Mouse (Mus musculus): Measurements from ENCODE around the gene Birc7.

The Birc7 gene

DNA sequence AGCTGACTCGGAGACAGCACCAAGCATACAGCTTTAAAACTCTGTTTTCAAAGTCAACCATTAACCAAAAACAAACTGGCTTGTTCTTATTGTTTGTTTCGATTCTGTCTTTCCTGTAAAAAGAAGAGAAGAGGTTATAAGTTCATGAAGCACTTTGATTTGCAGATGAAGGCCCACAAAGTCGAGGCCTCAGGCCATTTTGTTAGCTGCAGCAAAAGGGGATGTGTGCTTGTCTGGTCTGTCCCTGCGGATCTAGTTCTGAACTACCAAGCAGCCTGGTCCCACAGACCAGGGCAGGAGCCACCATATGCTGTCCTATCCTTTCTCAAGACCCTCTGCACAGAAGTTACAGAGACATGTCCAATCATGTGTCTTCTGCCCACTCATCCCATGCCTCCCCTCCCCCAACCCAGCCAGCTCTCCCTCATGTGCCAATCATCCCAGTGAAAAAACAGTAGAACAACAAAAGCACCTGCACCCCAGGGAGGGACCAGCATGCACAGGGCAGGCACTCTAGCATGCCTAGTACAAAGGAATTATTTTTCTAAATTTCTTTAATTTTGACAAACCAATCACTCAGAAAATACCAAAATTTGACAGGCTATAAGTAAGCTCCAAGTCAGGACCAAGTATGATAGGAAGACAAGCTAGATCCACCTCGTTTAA is 23.1 kb upstream of the Birc7 start:
- DNase-seq (ENCODE audit: low read depth) = no peak

DNA sequence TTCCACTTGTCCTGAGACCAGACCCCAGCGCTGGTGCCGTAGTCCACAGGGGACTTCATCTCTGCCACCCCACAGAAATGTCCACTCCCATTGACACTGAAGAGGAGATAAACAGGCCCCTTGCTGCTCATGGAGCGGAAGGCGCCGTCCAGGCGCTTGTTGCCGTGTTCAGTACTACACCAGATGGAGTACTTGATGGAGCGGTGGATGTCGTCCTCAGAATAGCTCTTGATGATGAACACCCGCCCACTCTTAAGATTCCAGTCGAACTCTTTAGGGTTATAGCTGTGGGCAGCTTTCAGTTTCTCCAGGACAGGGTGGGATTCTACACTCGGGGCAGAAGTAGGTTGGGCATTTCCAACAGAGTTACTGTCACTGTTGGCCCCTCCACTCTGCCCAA is 17.9 kb upstream of the Birc7 start:
- no peak for DNase-seq (ENCODE audit: low read depth)

DNA sequence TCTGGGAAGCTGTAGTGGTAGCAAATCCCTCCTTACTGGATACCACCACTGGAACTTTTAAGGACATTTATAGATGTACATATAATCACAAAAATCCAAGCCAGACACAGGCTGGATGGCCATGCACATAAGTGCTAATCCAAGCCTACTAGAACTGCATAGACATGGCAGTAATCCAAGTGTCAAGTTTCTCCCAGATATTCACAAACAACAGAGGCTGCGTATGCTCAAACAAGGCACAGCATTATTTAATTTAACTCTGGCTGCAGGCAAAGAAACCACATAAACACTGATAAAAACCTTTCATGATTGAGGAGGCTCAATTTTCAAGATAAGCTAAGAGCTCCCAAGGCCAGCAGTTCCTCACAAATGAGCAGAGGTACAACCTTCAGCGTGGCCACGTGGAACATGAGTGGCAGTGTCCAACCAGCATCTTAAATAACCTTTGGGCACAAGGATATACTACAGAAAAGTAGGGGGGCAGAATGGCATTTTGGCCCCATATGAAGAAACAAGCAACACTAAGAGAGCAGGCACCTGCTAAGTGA is 12.9 kb upstream of the Birc7 start:
- no peak for DNase-seq (ENCODE audit: low read depth)

DNA sequence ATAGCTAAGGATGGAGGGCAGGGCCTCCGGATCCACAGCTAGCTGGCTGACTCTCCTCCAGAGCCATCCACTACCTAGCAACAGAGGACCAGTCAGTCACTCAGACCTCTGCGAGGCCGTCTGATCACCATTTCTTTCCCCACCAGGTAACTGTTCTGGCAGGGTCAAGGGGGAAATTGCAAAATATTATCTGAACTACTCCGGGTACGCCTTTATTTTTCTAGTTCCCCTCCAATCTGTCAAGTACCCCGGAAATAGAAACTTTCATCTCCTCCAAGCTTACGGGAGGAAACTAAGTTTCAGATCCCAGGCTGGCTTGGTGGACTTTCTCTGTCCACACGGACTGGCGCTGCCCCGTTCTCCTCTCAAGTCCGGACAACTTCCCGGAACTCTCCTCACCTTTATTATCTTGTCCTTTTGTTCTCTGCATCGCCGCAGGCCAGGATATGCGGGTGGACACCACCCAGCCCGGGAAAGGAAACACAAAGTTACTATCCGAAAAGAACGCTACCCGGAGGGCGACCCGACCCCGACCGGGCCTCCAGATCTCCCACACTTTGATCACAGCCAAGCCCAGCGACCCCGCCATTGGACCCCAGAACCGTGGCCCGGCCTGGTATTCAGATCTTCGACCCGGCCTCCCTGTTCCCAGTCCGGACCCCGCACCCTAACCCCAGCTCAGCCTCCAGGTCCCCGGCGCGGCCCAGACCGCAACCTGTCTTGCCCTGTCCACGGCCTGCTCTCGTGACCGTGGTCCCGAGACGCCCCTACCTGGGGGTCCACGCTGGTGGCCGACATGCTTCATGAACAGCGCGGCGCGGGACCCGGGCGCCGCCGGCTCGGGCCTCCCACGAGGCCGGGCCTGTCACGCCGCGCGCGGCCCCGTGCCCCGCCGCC is 8.7 kb upstream of the Birc7 start:
- no peak for DNase-seq (ENCODE audit: low read depth)

DNA sequence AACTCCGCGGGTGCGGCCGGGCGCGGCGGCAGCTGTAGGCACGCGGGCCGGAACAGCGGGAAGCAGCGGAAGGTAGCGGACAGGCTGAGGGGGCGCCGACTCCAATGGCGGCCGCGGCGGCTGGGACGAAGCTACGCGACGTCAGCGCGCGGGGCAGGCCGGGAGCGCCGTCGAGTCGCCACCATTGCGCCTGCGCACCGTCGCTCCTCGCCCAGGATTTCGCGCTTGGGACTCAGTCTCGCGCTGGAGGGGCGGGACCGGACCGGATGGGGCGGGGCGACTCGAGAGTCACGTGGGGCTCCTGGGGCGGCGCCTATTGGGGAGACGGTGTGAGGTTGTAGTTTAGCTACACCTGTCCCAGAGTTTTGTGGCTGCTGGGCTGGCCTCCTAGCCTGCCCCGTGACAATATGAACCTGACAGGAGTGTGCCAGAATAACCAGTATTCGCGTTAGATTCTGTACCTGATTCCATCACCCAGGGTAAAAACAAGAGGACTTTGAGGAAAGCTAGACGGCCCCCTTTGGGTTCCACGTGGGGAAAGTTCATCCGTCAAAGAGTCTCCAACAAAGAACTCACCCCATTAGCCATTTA is 7.9 kb upstream of the Birc7 start, which contains the start of gene Ythdf1:
Gene Ythdf1 (minus strand): TSS at position 140 of the 591 bp plus-strand sequence.
- peak; percentile 98 for DNase-seq (ENCODE audit: low read depth)

DNA sequence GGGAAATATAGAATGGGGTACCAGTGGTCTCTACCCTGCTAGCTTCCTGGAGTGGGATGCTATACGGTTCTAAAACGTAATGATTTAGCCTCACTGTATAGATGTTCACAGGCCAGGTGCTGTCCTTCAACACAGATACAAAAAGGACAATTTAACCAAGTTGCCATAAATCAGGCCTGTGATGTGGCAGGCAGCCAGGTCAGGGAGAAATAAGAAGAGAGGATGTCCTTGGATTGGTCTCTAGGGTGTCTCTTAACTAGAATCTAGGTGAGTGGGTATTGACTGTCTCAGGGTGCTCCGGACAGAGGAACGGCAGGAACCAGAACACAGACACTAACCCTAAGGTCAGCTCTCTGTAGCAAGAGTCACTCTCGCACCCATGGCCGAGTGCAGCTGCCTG is 6.1 kb upstream of the Birc7 start:
- DNase-seq (ENCODE audit: low read depth) = no peak

DNA sequence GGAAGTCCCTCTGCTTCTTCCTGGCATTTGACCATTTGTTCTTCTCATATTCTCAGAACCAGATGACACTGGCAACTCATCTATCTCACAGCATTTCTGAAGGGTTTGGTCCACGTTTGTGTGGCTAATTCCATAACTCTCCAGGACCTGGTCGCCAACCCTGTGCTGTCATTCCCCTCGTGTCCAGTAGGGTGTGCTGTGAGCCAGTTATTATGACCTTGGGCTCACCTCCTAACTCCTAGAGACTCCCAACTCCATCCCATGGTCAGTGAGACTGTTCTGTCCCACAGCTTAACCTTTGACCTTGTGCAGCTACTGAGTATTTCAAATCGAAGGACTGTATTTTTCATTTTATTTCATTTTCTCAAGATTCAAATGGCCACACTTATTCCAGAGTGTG is 3.6 kb upstream of the Birc7 start:
- peak; percentile 82 for DNase-seq (ENCODE audit: low read depth)

DNA sequence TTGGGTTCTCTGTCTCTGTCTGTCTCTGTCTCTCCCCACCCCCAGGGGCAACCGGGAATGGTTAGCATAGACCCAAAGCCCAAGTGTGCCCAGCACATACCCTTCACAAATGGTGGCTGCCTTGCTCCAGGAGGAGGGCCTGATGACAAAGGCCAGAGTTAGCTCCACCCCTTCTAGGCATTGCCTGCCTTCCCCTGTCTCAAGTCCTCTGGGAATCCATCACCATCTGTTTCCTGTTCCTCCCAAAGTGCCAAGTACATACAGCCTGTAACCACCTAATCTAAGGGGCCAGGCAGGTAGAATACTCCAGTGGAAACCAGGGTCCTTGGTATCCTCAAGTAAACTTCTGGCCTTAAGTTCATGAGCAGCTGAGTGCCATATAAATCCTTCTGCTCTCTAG is 3.6 kb downstream of the Birc7 start:
- no peak for DNase-seq (ENCODE audit: low read depth)

DNA sequence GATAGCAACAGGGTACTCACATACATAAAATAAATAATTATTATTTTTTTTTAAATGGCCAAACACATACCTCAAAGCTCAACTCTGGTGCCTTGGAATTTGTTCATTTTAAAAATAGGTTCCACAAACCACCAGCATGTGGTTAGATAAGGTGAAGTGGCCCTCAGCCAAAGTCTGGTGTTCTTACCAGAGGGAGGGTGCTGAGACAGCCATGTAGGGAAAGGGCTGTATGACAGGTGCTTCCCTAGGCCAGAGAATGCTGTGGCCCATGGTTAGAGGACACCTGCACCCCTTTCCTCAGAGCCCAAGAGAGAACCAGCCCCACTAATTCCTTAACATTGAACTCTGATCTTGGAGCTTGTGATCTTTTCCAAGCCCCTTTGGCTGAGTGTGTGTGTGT is 11.4 kb downstream of the Birc7 start:
- DNase-seq (ENCODE audit: low read depth) = no peak

DNA sequence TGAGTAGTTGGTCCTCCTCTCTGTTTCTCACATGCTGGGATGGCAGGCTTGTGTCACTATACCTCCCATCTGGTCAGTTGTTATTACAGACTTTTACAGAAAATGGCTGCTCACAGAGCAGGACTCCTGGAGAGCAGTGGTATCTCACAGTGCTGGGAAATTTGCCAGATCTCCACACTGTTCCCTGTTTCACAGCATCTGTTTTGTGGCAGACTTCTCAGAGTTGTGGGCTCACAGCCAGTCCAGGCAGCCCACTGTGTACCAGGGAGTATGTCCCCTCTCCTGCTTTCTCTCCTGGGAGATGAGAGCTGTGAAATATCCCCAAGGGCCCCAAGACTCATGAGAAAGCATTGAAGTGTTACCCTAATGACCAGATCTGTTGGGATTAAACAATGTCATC is 13.0 kb downstream of the Birc7 start:
- DNase-seq (ENCODE audit: low read depth) = no peak

DNA sequence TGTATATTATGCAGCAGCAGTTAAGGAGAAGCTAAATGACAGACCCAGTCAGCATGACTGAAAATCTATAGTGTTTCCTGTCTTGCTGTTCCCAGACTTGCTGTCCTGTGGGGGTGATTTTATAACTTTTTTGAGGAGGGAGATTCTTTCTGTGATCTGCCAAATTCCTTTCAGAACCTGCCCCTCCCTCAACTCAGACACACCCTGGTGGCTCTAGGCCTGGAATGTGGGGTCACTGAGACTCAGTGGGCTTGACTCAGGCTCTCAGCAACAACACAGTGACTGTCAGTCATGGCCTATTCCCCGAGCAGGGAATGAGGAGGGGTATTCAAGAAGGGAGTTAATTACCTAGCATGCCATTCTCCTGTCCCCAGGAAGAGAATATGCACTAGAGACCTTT is 21.1 kb downstream of the Birc7 start:
- no peak for DNase-seq (ENCODE audit: low read depth)

DNA sequence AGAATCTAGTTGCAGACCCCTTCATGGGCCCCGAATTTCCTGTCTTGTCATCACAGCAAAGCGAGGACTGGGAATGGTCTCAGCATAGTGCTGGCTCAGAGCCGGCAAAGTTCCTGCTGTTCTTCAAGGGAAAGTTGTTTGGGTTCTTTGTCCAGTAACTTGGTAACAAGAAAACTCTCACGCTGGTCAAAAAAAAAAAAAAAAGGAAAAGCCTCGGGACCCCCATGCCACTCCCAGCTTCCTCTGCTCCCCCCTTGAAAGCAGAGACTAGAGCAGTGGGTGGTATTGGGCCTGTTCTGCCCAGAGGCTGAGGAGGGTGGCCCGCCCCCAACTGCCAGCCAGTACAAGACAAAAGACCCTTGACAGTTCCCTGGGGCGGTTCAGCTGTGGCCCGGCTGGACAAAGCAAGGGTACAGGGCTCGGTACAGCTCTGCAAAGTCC is 23.9 kb downstream of the Birc7 start:
- DNase-seq (ENCODE audit: low read depth) = no peak

DNA sequence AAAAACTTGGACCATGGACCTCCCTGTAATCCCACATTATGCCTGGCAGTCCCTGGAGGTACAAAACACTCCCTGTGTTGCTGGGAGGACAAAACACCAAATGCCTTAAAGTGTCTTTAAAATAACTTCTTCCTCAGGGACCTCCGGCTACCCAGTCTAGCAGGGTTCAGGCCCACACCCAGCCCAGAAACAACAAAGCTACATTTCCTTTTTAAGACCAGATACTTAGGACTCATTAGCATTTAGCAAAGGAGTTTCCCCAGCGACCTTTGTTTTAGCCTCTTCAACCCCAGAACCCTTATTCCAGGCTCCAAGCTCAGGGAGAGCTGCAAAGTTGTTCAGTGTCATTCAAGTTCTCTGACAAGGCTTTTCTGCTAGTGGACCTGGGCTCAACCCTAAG is 24.8 kb downstream of the Birc7 start:
- no peak for DNase-seq (ENCODE audit: low read depth)

DNA sequence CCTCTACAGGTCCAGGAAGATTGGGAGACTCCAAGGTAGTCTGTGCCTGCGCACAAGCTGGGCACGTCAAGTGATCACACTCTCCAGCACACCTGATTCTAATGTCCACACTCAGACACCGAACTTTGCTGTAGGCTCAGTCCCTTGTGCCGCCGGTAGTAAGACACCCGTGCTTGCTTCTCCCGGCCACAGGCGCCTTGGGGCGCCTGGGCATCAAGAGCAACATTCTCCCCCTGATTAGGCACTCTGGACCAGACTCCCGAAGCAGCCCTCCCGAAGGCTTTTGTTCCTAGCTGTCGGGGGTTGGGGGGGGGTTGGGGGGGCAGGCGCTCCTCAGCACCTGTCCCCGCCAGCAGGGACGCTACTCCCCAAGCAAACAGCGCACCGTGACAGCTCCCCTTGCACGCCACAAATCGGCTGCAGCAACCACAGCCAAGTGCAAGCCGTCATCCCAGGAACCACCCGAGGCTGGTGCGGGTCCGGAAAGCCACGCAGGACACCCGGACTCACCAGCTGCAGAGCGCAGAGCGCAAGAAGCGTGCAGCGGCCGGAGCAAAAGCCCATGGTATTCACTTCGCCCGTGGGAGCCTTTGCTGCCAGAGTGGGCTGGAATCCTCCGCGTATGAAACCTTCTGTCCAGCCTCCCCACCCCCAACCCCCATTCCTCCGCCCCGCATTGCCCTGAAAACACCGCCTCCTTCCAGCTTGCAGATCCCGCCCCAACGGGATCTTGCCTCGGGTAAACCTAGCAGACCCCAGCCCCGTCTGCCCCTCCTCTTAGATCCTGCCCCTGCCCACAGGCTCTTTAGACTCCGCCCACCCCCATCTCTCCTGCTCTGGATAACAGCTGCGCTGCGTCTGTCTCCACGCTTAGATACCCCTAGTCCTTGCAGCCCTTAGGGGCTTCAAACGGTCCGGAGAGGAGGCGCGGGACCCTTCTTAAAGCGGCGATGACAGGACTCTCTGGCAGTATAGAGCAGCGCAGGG is 25.5 kb downstream of the Birc7 start, which contains the start of gene Nkain4:
Gene Nkain4 (minus strand): TSS at position 639 of the 987 bp plus-strand sequence.
- DNase-seq (ENCODE audit: low read depth) = no peak

DNA sequence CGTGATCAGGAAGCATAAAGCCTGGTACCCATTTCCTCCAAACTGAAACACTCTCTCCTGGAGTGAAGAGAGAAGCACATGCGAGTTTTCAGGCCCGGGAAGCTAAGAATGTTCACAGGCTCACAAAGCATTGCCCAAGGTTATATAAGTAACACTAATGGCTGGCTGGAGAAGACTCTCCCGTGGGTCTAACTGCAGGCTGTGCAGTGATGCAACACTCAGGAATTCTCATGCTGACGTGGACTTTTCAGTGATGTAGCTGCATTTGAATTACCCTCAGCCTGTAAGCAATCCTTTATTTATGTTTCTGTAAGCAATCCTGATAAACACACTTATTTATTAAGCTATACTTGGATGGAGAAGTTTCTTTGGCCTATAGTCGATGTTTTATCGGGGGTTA is 30.8 kb downstream of the Birc7 start:
- DNase-seq (ENCODE audit: low read depth) = no peak

DNA sequence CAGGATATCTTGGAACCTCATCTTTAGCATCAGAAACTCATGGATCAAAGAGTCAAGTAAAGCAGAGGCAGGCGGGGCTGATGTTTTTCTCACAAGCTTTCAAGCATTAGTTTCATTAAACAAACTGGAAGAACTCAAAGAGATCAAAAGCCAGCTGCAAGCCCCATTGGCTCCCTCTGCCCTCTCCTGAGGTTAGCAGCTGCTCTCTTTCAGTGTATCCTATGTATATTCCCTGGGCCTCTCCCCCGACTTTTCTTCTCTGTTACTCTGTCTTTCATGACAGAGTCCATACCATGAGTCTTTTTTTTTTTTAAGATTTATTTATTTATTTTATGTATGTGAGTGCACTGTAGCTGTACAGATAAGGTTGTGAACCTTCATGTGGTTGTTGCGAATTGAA is 31.4 kb downstream of the Birc7 start:
- no peak for DNase-seq (ENCODE audit: low read depth)

DNA sequence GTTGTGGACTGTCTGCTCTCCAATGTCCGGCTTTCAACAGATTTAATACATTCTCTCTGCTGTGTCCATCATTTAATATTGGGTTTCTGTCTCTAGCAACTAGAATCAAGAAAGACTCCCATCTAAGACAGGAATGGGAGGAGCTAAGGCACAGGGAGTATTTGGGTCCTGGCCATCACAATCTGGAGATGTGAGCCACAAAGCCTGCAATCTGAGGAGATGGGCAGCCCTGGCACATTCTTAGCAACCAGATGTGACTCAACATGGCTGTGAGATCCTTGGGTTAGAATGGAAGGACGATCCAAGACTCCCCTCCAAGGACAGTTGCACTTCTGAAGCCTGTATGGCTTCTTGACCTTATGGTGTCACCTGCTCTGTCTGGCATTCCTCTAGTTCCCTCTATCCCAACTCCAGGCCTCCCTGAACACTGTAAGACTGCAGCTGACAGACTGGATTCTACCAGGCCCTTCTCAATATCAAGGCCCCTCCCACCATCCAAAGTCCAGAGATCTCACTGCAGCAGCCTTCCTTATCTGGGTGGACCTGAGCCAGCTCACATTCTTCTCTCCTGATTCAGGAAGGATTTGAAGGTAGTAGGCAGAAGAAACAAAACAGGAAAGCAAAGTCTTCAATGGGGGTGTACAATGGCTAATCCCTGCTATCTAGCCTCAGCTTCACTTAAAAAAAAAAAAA is 33.9 kb downstream of the Birc7 start:
- DNase-seq (ENCODE audit: low read depth) = no peak

DNA sequence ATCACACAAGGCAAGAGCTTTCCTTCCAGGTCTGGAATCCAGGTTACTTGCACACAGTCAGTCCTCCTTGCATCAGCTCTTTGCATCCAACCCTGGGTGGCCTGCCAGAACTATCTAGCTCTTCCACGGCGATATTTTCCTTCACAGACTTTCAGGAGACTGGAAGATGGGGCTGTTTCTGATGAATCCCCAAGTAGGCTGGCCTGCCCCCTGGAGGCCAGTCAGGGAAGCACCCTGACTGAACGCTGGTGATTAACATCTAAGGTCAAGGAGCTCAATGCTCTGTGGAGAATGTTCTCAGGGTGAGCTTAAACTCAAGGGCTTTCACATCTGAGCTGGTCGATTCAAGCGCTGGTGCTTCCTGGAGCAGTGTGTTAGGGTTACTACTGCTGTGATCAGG is 35.1 kb downstream of the Birc7 start:
- DNase-seq (ENCODE audit: low read depth) = peak; percentile 85

DNA sequence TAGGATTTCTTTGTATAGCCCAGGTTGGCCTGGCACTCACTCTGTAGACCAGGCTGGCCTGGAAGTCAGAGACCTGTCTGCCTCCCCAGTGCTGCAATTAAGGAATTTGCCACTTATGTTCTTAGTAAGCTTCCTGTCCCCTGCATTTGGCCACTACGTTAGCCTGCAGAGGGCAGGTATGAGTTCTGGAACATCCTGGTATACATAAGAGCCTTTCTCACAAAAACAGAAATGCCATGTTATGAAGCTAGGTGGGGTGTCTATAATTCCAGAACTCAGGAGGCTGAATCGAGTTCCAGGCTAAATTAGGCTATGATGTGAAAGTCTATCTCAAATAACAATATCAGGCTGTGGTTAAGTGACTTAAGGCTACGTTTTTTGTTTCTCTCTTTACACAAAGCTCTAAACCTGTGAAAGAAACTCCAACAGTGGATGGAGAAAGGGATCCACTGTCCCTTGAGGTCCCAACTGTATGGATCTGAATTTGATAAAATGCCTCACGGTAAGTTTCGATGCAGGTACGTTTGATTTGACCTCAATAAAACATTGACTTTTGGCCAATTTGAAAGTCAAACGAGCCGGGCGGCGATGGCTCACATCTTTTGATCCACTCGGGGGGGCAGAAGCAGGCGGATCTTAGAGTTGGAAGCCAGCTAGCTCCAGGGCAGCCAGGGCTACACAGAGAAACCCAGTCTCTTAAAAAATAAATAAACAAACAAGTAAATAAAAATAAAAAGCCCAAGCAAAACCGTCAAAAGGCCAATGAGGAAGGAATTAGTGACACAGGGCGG is 37.5 kb downstream of the Birc7 start:
- peak; percentile 72 for DNase-seq (ENCODE audit: low read depth)
